In the genomic region with DNA sequence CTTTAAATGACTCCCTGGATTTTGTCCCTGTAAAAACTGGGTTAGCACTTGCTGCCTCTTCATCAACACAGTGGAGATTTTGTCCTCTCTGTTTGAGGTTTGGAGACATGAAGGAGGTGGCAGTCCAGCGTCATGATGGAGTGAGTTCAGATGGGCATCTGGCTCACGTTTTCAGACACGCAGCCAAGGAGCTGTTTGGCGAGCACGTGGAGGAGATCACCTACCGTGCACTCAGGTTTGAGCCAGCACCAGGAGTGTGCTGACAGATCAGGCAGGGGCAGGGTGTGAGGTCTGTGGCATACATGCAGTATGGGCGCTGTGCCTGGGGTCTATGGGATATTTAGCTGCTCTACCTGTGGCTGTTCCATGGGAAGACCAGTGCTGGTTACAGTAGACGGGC, we compare ENCODE assay signal across 23 mouse cellular contexts.
"Had no signal": no experiment of that assay in that cellular context is flagged by ENCODE, and none has a peak within 500 bp of the region (broad histone marks: within the 10 kb centered on the region; RNA-seq: fewer than 3 reads in every experiment).

No protein-coding gene starts in this region.

- H3K27ac ChIP-seq: embryonic facial prominence, embryonic 10.5 days; embryonic facial prominence, embryonic 12.5 days; embryonic facial prominence, embryonic 13.5 days; embryonic facial prominence, embryonic 15.5 days; forebrain, embryonic 10.5 days; forebrain, embryonic 12.5 days; forebrain, embryonic 13.5 days; forebrain, embryonic 15.5 days; gastrocnemius, adult 2 months; heart, adult 2 months had no signal

- H3K4me2 ChIP-seq: embryonic facial prominence, embryonic 12.5 days; embryonic facial prominence, embryonic 13.5 days; embryonic facial prominence, embryonic 15.5 days; forebrain, embryonic 12.5 days; forebrain, embryonic 13.5 days; forebrain, embryonic 15.5 days had no signal

- H3K9ac ChIP-seq: embryonic facial prominence, embryonic 12.5 days; embryonic facial prominence, embryonic 13.5 days; embryonic facial prominence, embryonic 15.5 days; forebrain, embryonic 12.5 days; forebrain, embryonic 13.5 days; forebrain, embryonic 15.5 days; forebrain, postnatal 0 days had no signal

- H3K4me3 ChIP-seq: embryonic facial prominence, embryonic 10.5 days; embryonic facial prominence, embryonic 12.5 days; embryonic facial prominence, embryonic 13.5 days; embryonic facial prominence, embryonic 15.5 days; erythroblast, embryonic 14.5 days; forebrain, embryonic 10.5 days; forebrain, embryonic 12.5 days; forebrain, embryonic 13.5 days; forebrain, embryonic 15.5 days; gastrocnemius, adult 2 months; heart, adult 2 months had no signal

- ATAC-seq: forebrain, embryonic 13.5 days; forebrain, embryonic 14.5 days; forebrain, embryonic 15.5 days; forebrain, embryonic 16.5 days; forebrain, postnatal 0 days had no signal

- H3K27me3 ChIP-seq: embryonic facial prominence, embryonic 12.5 days; embryonic facial prominence, embryonic 13.5 days; embryonic facial prominence, embryonic 15.5 days; forebrain, embryonic 12.5 days; forebrain, embryonic 13.5 days; forebrain, embryonic 15.5 days had no signal

- DNase-seq: cerebellum, adult 9-10 months; cerebellum, adult 9-11 months; cerebellum, postnatal 36 days; embryo, embryonic 11 days; forebrain, postnatal 0 days; gastrocnemius, adult 2 months; gastrocnemius, postnatal 10 days; gastrocnemius, postnatal 14 days; gastrocnemius, postnatal 25 days; gastrocnemius, postnatal 36 days; heart, adult 18-20 months; heart, adult 2 months had no signal

- H3K9me3 ChIP-seq: embryonic facial prominence, embryonic 10.5 days; embryonic facial prominence, embryonic 12.5 days; embryonic facial prominence, embryonic 13.5 days; embryonic facial prominence, embryonic 15.5 days; forebrain, embryonic 10.5 days; forebrain, embryonic 12.5 days; forebrain, embryonic 13.5 days; forebrain, embryonic 15.5 days had no signal

- H3K4me1 ChIP-seq: embryonic facial prominence, embryonic 10.5 days; embryonic facial prominence, embryonic 12.5 days; embryonic facial prominence, embryonic 13.5 days; embryonic facial prominence, embryonic 15.5 days; forebrain, embryonic 10.5 days; forebrain, embryonic 12.5 days; forebrain, embryonic 13.5 days; forebrain, embryonic 15.5 days had no signal
